Mouse (Mus musculus) natural killer cell, adult 2 months (primary cell): Measurements from ENCODE around the gene Spire2.

Source experiments
- DNase-seq, 2 experiments: peaks; one replicate each; pipeline ENCODE4 v3.0.0; 2022; ENCODE audit warnings: low spot score in 2 of 2

The Spire2 gene

DNA sequence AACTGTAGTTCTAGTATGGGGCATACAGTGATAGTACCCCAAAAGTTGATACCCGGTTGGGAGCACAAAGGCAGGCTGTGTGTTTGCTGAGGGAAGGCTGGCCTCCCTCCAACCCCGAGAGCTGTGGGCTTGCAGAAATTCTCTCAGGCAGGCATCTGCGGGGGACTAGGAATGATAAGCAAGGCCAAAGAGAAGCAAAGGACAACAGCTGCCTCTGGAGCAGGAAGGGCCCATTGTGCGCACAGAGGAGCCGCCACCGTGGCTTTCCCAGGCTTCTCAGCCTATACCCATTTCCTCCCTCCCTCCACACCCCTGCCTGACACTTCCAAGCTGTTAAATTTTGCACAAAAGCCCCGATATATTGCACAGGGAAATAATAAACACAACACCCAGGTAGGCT lies 1.4 kb downstream of the Spire2 start:
- no peak for DNase-seq

DNA sequence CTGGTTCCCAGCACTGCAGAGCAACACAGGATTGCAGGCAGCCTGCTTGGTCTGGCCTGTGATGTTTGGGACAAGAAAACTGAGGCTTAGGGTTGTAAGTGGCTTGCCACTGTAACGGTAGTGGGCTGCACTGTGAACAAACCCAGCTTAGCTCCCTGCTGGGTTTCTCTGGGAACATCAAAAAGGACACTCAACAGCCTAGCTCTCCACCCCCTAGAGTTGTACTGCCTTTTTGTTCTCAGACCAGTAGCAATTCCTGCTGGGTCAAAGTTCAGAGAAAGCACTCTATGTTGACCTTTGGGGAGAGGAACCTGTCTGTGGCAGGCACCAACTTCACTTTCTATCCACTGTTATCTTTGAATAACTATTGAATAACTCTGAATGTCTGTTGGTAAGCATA lies 2.0 kb downstream of the Spire2 start:
- no peak for DNase-seq

DNA sequence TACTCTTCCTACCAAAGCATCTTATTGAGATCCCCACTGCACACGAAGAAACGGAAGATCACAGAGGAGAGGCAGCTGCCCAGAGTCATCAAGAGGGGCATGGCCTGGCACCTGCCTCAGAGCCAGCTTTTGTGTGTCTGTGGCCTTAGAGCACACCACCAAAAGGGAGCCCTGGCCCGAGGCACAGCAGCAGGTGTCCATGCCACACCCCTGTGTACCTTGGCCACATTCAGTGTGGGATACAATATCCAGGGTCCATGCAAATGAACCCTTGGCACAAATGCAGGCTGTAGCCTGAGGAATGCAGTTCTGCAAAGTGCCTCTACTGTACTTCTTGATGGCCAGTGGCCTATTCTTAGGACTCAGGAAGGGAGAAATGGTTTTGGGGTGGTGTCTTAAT lies 5.0 kb downstream of the Spire2 start:
- no peak for DNase-seq

DNA sequence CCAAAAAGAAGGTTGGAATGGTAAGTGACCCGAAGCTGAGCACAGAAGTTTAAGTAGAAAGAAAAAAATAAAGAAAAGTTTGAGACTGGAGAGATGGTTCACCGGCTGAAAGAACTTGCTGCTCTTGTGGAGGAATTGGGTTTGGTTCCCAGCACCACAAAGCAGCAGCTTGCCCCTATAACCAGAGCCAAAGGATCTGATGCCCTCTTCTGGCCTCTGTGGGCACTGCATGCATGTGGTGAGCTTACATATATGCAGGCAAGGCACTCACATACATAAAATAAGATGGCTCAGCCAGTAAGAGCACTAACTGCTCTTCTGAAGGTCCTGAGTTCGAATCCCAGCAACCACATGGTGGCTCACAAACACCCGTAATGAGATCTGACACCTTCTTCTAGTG lies 7.6 kb downstream of the Spire2 start:
- DNase-seq = peak in 1 of 2 experiments; percentile 18

DNA sequence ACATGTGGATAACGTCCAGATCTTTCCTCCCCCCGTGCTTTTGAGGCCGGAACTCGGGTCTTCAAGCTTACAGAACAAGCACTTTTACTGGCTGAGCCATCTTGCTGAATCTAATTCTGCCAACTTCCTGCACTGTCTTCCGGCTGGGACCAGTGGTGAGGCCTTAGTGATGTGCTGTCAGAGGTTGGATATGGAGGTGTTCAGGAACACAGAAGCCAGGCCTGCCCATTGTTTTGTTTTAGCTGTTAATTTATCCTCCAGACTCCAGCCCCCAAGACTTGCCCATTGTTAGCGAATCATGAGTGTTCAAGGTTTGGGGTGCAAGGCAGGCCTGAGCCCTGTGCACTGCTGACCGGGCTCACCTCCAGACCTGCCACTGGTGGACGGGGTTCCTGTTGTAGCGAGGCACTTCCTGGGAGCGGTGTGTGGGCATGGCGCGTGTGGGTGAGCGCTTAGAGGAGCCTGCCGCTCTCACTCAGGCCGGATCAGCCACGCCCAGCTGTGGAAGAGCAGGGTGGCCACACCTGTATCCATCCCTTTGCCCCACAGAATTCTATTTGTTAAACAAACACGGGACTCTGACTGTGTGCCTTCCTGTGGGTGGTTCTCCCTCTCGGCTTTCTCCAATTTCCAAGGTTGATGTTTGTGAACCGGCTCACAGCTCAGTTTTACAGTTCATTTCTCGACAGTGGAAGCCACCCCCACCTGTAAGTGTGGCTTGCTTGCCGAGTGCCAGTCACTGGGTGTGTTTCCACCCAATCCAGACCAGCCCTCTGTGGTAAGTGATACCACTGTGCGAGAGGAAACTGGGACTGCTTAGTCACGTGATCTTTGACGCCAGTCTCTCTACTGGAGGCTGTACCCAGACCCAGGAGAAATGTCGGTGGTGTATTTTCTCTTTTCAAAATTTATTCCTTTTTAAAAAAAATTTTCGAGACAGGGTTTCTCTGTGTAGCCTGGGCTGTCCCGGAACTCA lies 8.8 kb downstream of the Spire2 start:
- DNase-seq = no peak

DNA sequence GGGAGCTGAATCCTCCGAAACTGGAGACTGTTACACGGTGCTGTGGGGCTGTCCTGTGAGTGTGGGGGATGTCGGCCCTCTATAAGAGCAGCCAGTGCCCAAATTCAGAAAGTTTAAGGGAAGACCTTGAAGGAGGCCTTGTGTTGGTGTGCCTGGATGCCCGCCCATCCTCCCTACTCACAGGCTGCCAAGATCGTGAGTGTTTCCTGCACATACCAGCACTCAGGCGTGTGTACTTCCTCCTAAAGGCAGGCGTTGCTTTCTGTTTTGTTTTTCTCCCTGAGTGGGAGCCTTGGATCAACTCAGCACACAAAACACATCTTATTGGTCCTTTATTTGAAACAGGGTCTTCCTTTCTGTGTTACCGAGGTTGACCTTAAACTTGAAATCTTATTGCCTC lies 9.7 kb downstream of the Spire2 start:
- no peak for DNase-seq

DNA sequence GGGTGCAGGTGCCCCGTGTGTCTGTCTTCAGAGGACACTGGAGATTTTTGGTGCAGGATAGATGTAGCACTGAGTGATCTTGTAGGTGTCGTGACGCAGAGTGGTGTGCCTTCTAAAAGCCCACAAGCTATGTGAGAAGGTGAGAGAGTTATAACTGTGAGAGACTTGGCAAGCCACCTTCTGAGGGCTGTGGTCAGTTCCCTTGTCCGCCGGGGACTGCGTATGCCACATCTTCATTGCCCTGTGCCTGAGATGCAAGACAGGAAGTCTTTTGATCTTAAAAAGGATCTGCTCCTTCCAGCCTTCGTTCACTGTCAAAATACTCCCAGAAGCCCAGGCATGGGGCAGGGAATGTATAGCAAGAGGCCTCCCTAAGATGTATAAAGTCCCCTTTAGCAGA lies 10.4 kb downstream of the Spire2 start:
- peak; percentile 31 to 58 for DNase-seq

DNA sequence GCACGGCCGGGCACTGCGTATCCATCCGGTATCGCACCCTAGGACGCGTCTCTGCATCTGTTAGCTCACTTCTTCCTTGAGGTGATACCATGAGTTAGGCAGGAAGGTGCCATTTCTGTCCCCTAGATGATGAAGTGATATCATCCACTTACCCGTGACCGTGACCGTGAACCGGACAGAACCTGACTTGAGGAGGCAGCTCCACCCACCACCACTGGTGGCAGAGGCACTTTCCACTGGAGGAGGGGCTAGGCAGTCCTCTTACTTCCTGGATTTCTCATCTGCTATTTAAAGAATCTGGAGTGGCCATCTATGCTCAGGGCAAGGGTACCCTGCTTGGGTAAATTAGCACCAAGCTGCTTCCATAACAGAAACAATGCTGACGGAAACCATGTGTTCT lies 10.9 kb downstream of the Spire2 start:
- peak; percentile 10 to 31 for DNase-seq

DNA sequence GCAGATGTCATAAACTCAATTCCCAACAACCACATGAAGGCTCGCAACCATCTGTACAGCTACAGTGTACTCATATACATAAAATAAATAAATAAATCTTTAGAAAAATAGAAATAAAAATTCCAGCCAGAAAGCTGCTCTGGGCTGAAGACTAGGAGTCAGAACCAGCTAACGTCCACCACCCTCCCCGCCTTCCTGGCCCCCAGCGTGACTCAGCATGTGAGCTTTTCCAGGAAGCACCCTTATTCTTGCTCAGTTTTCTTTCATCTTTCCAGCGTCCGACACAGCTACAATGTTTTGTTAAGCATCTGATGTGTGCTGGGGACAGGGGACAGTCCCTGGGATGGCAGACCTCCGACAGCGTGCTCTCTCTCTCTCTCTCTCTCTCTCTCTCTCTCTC lies 12.6 kb downstream of the Spire2 start:
- no peak for DNase-seq

DNA sequence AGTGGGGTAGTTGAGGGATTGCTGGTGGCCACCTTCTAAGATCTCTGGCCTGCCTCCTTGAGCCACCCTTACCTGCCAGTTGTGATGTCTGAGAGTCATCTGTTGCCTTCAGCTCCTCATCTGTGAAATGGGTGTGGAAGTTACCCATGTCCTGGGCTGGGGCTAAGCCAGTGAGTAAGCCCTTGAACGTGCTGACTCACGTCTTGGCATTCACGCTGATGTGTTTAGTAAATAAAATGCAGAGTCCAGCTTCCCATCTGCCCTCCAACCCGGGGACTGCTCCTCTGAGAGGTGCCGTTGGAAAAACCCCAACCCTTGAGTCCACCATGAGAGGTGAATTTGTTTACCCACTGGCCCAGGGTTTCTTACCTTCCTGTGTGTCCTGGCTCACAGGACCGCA lies 13.3 kb downstream of the Spire2 start:
- no peak for DNase-seq

DNA sequence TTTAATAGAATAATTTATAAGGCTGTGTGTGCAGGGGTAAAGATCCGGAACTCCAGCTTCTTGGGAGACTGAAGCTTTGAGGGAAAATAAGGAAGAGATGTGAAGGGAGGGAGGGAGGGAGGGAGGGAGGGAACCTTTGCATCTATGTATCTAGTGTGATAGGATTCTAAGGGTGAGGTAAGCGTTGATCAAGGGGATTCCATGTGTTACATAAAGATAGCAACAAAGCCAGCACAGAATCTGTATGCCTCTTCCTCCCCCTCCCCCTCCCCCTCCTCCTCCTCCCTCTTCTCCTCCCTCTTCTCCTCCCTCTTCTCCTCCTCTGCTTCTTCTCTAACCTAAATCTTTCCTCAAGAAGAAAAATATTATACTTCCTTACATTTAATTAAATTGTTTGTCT lies 14.8 kb downstream of the Spire2 start:
- DNase-seq = no peak

DNA sequence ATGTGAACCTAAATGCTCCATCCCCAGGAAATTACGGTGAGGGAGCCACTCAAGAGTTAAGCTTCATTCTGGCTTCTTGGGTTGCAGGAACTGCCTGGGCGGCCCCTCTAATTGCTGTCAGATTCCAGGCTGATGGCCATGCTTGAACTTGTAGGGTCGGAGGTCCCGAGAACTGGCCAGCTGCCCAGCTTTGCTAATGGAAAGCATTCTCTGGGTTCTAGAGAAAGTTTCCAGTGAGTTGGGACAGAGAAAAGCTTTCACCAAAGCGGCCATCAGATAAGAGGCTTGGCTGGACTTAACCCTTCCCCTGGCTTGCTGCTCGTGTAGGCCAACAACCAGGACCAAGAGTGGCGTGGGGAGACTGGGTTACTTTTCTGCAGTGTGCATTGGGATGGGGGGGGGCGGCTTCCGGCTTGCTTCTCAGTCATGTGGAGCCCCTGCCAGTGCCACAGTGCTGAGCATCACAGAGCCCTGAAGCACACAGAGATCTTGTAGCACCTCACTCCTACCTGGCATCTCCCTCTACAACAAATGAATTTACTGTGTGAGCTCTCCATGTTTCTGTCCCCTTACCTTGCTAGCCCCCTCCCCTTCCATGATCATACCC lies 15.8 kb downstream of the Spire2 start:
- DNase-seq = no peak

DNA sequence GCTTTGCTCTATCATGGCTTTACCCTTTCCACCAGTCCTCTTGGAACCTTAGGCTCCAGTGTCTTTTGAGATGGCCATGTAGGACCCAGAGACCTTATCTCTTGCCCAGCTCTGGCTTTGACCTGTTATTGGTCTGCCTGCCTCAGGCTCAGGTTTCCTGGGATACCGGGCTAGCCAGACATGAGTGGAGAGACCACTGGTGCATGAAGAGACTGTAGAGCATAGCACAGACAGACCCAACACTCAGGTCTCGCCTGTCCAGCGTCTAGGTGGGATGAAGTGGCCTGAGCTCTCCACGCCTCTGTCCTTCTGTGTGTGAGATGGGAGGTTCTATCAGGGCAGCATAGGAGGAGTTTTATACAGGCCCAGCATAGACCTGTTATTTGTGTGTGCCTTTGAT lies 16.6 kb downstream of the Spire2 start:
- no peak for DNase-seq

DNA sequence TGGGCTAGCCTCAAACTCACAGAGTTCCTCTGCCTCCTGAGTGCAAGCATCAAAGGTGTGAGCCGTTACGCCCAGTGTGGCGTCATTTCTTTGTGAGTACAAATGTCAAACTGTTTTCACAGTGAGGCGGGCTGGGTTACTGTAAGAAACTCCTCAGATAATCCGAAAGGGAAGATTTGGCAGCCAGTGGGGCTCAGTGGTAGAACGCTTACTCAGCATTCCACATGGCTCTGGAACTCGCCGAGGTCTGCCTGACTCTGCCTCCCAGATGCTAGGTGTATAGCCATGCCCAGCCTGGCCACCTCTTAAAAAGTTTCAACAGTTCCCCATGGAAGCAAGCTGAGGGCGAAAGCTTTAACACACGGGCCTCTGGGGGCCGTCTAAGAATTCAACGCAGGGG lies 19.6 kb downstream of the Spire2 start:
- DNase-seq = no peak

DNA sequence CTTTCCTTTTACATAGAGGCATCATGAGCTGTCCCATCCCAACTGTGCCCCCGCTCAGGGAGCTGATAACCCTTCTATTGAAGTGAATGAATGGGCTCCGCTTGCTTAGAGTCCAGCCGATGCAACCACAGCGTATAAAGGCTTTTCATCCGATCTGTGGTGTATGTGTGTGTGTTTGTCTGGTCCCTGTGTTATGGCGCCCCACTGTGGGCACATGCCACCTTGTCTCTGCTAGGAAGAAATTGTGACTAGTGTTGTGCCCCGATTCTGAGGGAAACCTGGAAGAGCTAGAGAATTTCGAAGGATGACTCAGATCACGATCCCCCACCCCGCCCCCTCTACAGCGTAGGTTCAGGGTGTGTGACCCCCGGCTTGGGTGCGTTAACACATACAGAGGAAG lies 20.3 kb downstream of the Spire2 start:
- DNase-seq = no peak

DNA sequence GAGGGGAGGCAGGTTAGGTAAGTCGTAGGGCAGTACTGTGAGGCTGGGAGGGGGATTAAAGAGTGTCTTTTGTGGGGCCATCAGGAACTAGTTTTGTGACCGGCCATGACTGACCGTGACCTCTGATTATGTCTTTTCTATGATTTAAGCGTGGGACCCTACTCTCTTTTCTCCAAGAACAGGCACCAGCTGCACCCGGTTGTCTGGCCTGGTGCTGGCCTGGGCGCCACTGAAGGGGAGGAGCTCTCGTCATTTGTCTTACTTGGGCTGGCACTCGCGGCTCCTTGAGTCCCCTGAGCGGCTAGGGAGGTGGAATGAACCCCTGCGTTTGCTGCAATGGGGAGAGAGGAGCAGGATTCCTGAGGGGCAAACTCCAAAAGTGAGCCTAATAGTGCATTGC lies 20.7 kb downstream of the Spire2 start:
- no peak for DNase-seq

DNA sequence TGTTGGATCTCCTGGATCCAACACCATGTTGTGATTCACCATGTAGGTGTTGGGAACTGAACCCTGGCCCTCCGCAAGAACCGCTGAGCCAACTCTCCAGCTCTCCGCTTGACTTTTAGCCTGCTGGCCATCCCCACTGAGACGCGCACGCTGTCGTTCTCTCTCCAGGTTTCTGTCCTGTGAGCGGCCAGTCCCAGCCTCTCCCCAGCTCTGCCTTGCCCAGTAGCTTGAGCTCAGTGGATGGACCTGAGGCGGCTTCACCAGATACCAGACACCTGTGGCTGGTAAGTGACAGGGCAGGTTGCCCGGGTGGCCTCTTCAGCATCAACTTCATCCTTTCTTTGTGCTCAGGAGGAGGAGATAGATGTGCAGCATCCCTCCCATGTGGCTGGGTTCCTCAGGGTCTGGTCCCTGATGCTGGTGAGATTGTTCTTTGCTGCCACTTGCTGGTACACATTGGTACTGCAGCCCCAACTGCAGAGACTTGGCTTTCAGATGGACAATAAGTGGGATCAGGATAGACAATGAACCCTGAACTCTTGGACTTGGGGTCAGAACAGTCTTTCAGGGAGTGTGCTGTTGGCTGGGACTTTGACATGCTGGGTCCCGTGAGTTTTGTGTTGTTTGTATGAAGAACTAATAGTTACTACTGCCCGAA lies 28.7 kb downstream of the Spire2 start:
- DNase-seq = peak; percentile 58 to 72

DNA sequence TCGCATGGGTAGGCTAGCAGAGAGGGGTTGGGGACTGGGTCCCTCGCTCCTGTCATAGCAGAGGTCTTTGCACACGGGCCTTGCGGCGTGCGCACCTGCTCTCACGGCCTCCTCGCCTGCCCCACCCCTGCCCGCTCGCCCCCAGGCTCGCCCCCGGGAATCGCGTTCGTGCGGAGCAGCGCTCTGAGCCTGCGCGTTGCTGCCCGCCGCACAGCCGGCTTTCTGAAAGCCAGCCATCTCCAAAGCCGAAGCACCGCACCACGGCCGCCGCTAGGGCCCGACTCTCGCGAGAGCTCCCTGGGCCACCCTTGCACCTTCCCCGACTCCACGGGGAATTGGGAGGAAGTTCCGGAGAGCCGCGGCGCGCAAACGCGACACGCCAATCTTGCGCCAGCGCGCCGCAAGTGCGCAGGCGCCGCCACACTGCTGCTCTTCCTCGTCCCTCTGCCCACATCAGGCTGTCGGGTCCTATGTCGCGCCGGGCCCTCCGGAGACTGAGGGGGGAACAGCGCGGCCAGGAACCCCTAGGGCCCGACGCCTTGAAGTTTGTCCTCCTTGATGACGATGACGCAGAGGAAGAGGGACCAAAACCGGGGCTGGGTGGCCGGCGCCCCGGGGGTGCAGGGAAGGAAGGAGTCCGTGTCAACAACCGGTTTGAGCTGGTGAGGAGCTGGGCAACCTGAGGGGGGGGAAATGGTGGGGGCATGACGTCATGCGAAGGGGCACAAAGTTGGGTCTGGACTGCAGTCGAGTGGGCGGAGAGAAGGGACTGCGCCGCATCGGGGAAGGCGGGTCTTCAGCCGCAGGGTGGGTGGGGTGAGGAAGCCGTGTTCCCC lies 41.1 kb downstream of the Spire2 start, which contains the start of gene Tcf25:
TSS of gene Tcf25 (plus strand) at position 351 of the 836 bp plus-strand sequence.
- DNase-seq = peak; percentile 91 to 97

DNA sequence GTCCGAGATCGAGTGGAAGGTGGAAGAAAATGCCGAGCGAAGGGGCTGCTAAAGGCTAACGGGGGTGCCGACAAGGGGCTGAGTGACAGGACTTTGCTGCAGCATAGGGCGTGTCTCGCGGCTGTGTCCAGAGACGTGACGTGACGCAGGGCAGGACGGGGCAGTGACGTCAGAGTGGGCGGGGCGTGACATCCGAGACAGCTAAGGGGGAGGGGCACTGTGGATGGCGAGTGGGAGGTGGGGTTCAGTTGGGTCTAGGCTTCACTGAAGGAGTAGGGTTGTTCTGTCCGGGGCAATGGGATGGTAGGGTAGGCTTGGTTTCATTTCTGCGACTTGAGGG lies 41.7 kb downstream of the Spire2 start:
- peak; percentile 96 to 98 for DNase-seq

DNA sequence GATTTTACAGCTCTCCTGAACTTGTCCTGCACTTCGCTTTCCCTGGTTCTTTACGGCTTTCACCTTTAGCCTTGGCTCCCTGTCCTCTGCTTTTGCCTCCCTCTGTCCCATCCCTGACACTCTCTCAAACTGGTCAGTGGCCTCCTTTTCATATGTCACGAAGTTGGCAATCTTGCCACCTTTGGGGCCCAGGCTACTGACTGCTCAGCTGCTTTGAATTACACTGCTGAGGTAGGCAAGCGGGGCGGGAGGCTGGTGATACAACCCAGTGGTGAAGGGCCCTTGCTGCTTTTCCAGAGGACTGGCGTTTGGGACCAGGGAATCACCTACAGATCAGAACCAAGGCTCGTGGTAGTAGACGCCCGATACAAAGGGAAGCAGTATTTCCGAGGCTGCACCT lies 43.2 kb downstream of the Spire2 start:
- no peak for DNase-seq

DNA sequence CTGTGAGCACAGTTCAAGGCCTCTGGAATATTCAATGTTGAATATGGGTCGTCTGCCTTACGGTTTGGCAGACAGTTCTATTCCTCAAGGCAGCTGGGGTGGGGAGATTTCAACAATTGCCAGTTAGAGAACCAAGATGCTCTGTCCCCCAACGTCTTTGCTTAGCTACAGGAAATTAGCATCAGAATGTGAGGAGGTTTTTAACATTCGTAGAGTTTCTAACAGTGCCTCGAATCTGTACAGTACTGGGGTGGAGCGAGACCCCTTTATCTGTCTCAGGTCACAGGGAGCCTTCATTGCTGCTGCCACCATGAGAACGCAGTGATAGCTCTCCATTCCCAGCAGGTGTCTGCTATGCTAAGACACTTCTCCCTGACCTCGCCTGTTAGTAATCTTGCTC lies 43.6 kb downstream of the Spire2 start:
- DNase-seq = no peak

DNA sequence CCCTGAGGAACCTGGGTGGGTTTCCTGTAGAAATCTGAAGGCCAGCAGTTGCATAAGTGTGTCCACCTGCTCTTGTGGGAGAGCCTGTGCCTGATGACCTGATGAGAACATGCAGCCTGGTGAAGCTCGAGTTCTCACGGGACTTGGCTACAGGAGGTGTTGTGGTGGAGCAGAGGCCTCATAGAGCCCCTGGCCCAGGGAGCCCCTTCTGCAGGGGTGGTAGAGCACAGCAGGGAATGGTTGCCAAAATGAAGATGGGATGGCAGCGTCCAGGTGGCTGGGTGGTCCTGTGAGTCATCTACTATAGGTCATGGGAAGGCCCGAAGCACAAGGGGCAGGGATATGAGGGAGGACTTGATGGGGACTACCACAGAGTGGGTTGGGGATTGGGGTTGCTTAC lies 49.2 kb downstream of the Spire2 start:
- no peak for DNase-seq
